8 mouse cellular contexts compared by ENCODE assay signal in genomic region chr4:134922925-134923244, GRCm38 (mm10). TPM values are rescaled to one million over a fixed set of nuclear protein-coding genes. Genes with fewer than 3 reads are reported as not detected.
DNase-seq lines count a peak whose midpoint lies in the region; ATAC-seq and TF ChIP-seq lines count a peak whose summit lies in the region.

No protein-coding gene starts in this region.

- peaks cover 24% of the 10 kb centered on the region for H3K36me3 ChIP-seq in embryonic facial prominence, embryonic 12.5 days
- H3K36me3 ChIP-seq in heart, embryonic 13.5 days: peaks cover 37% of the 10 kb centered on the region
- H3K36me3 ChIP-seq in kidney, postnatal 0 days (ENCODE audit: insufficient read depth, low read length): peaks cover 24% of the 10 kb centered on the region
- peaks cover 39% of the 10 kb centered on the region for H3K36me3 ChIP-seq in liver, postnatal 0 days (replicated peaks; ENCODE audit: insufficient read depth, low read length)

- H3K9me3 ChIP-seq in embryonic facial prominence, embryonic 12.5 days: no peaks in the 10 kb centered on the region
- H3K9me3 ChIP-seq in heart, embryonic 13.5 days: no peaks in the 10 kb centered on the region
- no peaks in the 10 kb centered on the region for H3K9me3 ChIP-seq in kidney, postnatal 0 days (replicated peaks; ENCODE audit: low read length)
- no peaks in the 10 kb centered on the region for H3K9me3 ChIP-seq in liver, postnatal 0 days (ENCODE audit: low read length)

- no peak for TF ChIP-seq CTCF in kidney, postnatal 0 days (IDR thresholded peaks at IDR 0.05; ENCODE audit: low read depth)
- TF ChIP-seq CTCF in liver, postnatal 0 days (IDR thresholded peaks at IDR 0.05; ENCODE audit: low read depth): no peak
- no peak for TF ChIP-seq CTCF in olfactory bulb, adult 2 months (IDR thresholded peaks at IDR 0.05; ENCODE audit: insufficient read depth, low read depth, low read length)

- no peaks in the 10 kb centered on the region for H3K27me3 ChIP-seq in embryonic facial prominence, embryonic 12.5 days
- no peaks in the 10 kb centered on the region for H3K27me3 ChIP-seq in heart, embryonic 13.5 days (replicated peaks)
- no peaks in the 10 kb centered on the region for H3K27me3 ChIP-seq in kidney, postnatal 0 days (ENCODE audit: insufficient read depth, low read length)
- H3K27me3 ChIP-seq in liver, postnatal 0 days (ENCODE audit: insufficient read depth, low read length): no peaks in the 10 kb centered on the region

- WGBS in embryonic facial prominence, embryonic 12.5 days: 0% methylated on average over 13 of the region's 13 CpGs
- 2% methylated on average over 13 of the region's 13 CpGs for WGBS in heart, embryonic 13.5 days
- WGBS in kidney, postnatal 0 days: under 1% methylated on average over 13 of the region's 13 CpGs
- WGBS in liver, postnatal 0 days (ENCODE audit: insufficient replicate concordance): under 1% methylated on average over 13 of the region's 13 CpGs
- WGBS in olfactory bulb, adult 2 months: 0% methylated on average over 13 of the region's 13 CpGs

- TF ChIP-seq EP300 in liver, postnatal 0 days (IDR thresholded peaks at IDR 0.05; ENCODE audit: low read depth): no peak

- peaks cover 12% of the 10 kb centered on the region for H3K4me1 ChIP-seq in embryonic facial prominence, embryonic 12.5 days
- peaks cover 38% of the 10 kb centered on the region for H3K4me1 ChIP-seq in heart, embryonic 13.5 days
- H3K4me1 ChIP-seq in kidney, postnatal 0 days (replicated peaks; ENCODE audit: insufficient read depth, low read length): peaks cover 8% of the 10 kb centered on the region; the same call in 1 of the 2 replicates
- H3K4me1 ChIP-seq in liver, postnatal 0 days (ENCODE audit: insufficient read depth): peaks cover 33% of the 10 kb centered on the region
- H3K4me1 ChIP-seq in olfactory bulb, adult 2 months (ENCODE audit: control insufficient read depth, insufficient read depth, low read length): peaks cover 6% of the 10 kb centered on the region

- peak overlapping the region; percentile 100 for H3K4me3 ChIP-seq in embryonic facial prominence, embryonic 12.5 days
- H3K4me3 ChIP-seq in heart, embryonic 13.5 days: peak overlapping the region; percentile 100
- peak overlapping the region; percentile 99 for H3K4me3 ChIP-seq in kidney, postnatal 0 days (replicated peaks; ENCODE audit: low read depth, low read length)
- H3K4me3 ChIP-seq in liver, postnatal 0 days (ENCODE audit: low read depth, low read length): peak overlapping the region; percentile 93
- peak overlapping the region; percentile 71 for H3K4me3 ChIP-seq in olfactory bulb, adult 2 months (ENCODE audit: insufficient read depth, low read depth, low read length)

- DNase-seq in frontal cortex, postnatal 14 days (ENCODE audit: low spot score in 2 of 2): peak; percentile 42 to 48
- no peak for DNase-seq in frontal cortex, postnatal 36 days (ENCODE audit: low spot score in 2 of 2)
- peak; percentile 84 for DNase-seq in kidney, postnatal 0 days (ENCODE audit: low spot score)
- DNase-seq in liver, postnatal 0 days: peak; percentile 76
- DNase-seq in thymus, postnatal 10 days (ENCODE audit: low spot score in 2 of 2): peak; percentile 73

- no peak for ATAC-seq in embryonic facial prominence, embryonic 12.5 days (ENCODE audit: insufficient number of reproducible peaks, insufficient read depth, low FRiP score, low TSS enrichment)
- no peak; the same call in 1 of the 2 replicates for ATAC-seq in heart, embryonic 13.5 days (ENCODE audit: extremely low read depth, insufficient number of reproducible peaks, low FRiP score, low TSS enrichment)
- ATAC-seq in kidney, postnatal 0 days (replicated peaks; ENCODE audit: low FRiP score, low read depth): peak; percentile 36; the same call in 1 of the 2 replicates
- peak; percentile 35 for ATAC-seq in liver, postnatal 0 days

- H3K9ac ChIP-seq in embryonic facial prominence, embryonic 12.5 days: peak overlapping the region; percentile 57
- H3K9ac ChIP-seq in heart, embryonic 13.5 days: peak overlapping the region; percentile 84
- H3K9ac ChIP-seq in kidney, postnatal 0 days (ENCODE audit: low read depth, low read length): peak overlapping the region; percentile 97
- peak overlapping the region; percentile 68 for H3K9ac ChIP-seq in liver, postnatal 0 days (replicated peaks)

- TF ChIP-seq POLR2A in olfactory bulb, adult 2 months (IDR thresholded peaks at IDR 0.05; ENCODE audit: insufficient read depth, low read depth, low read length): no peak

- peak overlapping the region; percentile 71 for H3K4me2 ChIP-seq in embryonic facial prominence, embryonic 12.5 days (replicated peaks)
- H3K4me2 ChIP-seq in heart, embryonic 13.5 days: peak overlapping the region; percentile 90
- peak overlapping the region; percentile 86 for H3K4me2 ChIP-seq in kidney, postnatal 0 days (ENCODE audit: low read length)
- H3K4me2 ChIP-seq in liver, postnatal 0 days (ENCODE audit: low read depth, low read length): peak overlapping the region; percentile 76

- peak overlapping the region; percentile 85 for H3K27ac ChIP-seq in embryonic facial prominence, embryonic 12.5 days
- H3K27ac ChIP-seq in heart, embryonic 13.5 days (replicated peaks): peak overlapping the region; percentile 97
- H3K27ac ChIP-seq in kidney, postnatal 0 days: peak overlapping the region; percentile 96
- H3K27ac ChIP-seq in liver, postnatal 0 days (ENCODE audit: low read depth): peak overlapping the region; percentile 95
- H3K27ac ChIP-seq in olfactory bulb, adult 2 months (ENCODE audit: insufficient read depth, low read depth, low read length): peak overlapping the region; percentile 100

RNA-seq across cellular contexts. Expression of gene Rsrp1, which starts 0.5 kb away (rescaled TPM):
- polyA plus RNA-seq in embryonic facial prominence, embryonic 12.5 days (2016; fragmentation: Nextera tagmentation; extraction: Ambion mirVana): 496 and 536 TPM in 2 replicates
- polyA plus RNA-seq in heart, embryonic 13.5 days (2015; fragmentation: Nextera tagmentation; extraction: Ambion mirVana): 325 and 327 TPM in 2 replicates
- 375 and 409 TPM in 2 replicates for polyA plus RNA-seq in kidney, postnatal 0 days (2015; fragmentation: Nextera tagmentation; extraction: Ambion mirVana)
- polyA plus RNA-seq in liver, postnatal 0 days (2015; fragmentation: Nextera tagmentation; extraction: Ambion mirVana): 185 and 225 TPM in 2 replicates
- polyA plus RNA-seq in olfactory bulb, adult 2 months (2012; ENCODE audit: insufficient read depth, insufficient read length, low replicate concordance, missing spikeins): 408 and 522 TPM in 2 replicates

RNA-seq across cellular contexts. Expression of gene Syf2, which starts 7.8 kb away (rescaled TPM):
- 75.3 and 77.2 TPM in 2 replicates for polyA plus RNA-seq in embryonic facial prominence, embryonic 12.5 days (2016; fragmentation: Nextera tagmentation; extraction: Ambion mirVana)
- polyA plus RNA-seq in heart, embryonic 13.5 days (2015; fragmentation: Nextera tagmentation; extraction: Ambion mirVana): 53.0 and 55.6 TPM in 2 replicates
- 115 and 120 TPM in 2 replicates for polyA plus RNA-seq in kidney, postnatal 0 days (2015; fragmentation: Nextera tagmentation; extraction: Ambion mirVana)
- polyA plus RNA-seq in liver, postnatal 0 days (2015; fragmentation: Nextera tagmentation; extraction: Ambion mirVana): 46.9 and 52.9 TPM in 2 replicates
- 295 TPM in 1 of 2 replicates, not detected in the other for polyA plus RNA-seq in olfactory bulb, adult 2 months (2012; ENCODE audit: insufficient read depth, insufficient read length, low replicate concordance, missing spikeins)

RNA-seq across cellular contexts. Expression of gene Tmem50a, which starts 8.1 kb away (rescaled TPM):
- 160 and 161 TPM in 2 replicates for polyA plus RNA-seq in embryonic facial prominence, embryonic 12.5 days (2016; fragmentation: Nextera tagmentation; extraction: Ambion mirVana)
- 132 and 149 TPM in 2 replicates for polyA plus RNA-seq in heart, embryonic 13.5 days (2015; fragmentation: Nextera tagmentation; extraction: Ambion mirVana)
- 169 and 188 TPM in 2 replicates for polyA plus RNA-seq in kidney, postnatal 0 days (2015; fragmentation: Nextera tagmentation; extraction: Ambion mirVana)
- polyA plus RNA-seq in liver, postnatal 0 days (2015; fragmentation: Nextera tagmentation; extraction: Ambion mirVana): 87.6 and 88.5 TPM in 2 replicates
- polyA plus RNA-seq in olfactory bulb, adult 2 months (2012; ENCODE audit: insufficient read depth, insufficient read length, low replicate concordance, missing spikeins): not detected in 2 replicates

RNA-seq across cellular contexts. Expression of gene Rhd, which starts 58.5 kb away (rescaled TPM):
- 6.8 and 8.5 TPM in 2 replicates for polyA plus RNA-seq in embryonic facial prominence, embryonic 12.5 days (2016; fragmentation: Nextera tagmentation; extraction: Ambion mirVana)
- polyA plus RNA-seq in heart, embryonic 13.5 days (2015; fragmentation: Nextera tagmentation; extraction: Ambion mirVana): 13.0 and 19.3 TPM in 2 replicates
- 0.32 and 0.40 TPM in 2 replicates for polyA plus RNA-seq in kidney, postnatal 0 days (2015; fragmentation: Nextera tagmentation; extraction: Ambion mirVana)
- polyA plus RNA-seq in liver, postnatal 0 days (2015; fragmentation: Nextera tagmentation; extraction: Ambion mirVana): 207 and 214 TPM in 2 replicates
- not detected in 2 replicates for polyA plus RNA-seq in olfactory bulb, adult 2 months (2012; ENCODE audit: insufficient read depth, insufficient read length, low replicate concordance, missing spikeins)

Comparison
In these comparisons a context has a peak if more than half of its experiments do, and no peak if none do; other contexts are left out.
1. DNase-seq: peak in frontal cortex, postnatal 14 days (2 of 2), kidney, postnatal 0 days (single experiment), liver, postnatal 0 days (single experiment) and thymus, postnatal 10 days (2 of 2); none in frontal cortex, postnatal 36 days (0 of 2).
2. ATAC-seq: peak in kidney, postnatal 0 days (single experiment) and liver, postnatal 0 days (single experiment); none in embryonic facial prominence, embryonic 12.5 days (single experiment) and heart, embryonic 13.5 days (single experiment).
3. Peak in every context shown above with its lines, with median percentiles within 50 percentile points of each other: H3K27ac ChIP-seq, H3K4me2 ChIP-seq, H3K4me3 ChIP-seq and H3K9ac ChIP-seq.